Mouse (Mus musculus): ENCODE measurements around the gene Tnfsf11.

The Tnfsf11 gene

GRCm38 (mm10) chr14:78287906-78288800, 19.7 kb downstream of the Tnfsf11 start:
- peak in 1 of 2 experiments; percentile 43 for DNase-seq (ENCODE audit: low spot score in 2 of 2)

GRCm38 (mm10) chr14:78286011-78286548, 21.8 kb downstream of the Tnfsf11 start:
- DNase-seq (ENCODE audit: low spot score in 2 of 2) = no peak

DNA sequence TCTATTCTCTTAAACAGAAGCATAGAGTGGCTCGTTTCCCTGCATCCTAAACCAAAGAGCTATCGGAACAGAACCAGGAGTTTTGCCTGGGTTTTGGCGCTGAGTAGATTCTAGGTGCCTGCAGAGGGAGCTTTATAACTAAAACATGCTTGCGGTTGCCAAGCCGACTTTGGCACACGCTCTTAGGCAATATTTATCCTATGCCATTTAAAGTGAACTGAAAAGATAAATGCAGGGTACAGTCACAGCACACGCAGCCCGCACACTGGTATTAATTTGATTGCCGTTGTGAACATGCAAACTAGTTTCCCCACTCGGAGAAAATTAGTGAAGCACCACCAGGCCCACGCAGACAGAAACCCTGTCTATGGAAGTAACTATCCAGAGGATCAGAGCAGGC, 25.4 kb downstream of the Tnfsf11 start:
- DNase-seq (ENCODE audit: low spot score in 2 of 2) = no peak

DNA sequence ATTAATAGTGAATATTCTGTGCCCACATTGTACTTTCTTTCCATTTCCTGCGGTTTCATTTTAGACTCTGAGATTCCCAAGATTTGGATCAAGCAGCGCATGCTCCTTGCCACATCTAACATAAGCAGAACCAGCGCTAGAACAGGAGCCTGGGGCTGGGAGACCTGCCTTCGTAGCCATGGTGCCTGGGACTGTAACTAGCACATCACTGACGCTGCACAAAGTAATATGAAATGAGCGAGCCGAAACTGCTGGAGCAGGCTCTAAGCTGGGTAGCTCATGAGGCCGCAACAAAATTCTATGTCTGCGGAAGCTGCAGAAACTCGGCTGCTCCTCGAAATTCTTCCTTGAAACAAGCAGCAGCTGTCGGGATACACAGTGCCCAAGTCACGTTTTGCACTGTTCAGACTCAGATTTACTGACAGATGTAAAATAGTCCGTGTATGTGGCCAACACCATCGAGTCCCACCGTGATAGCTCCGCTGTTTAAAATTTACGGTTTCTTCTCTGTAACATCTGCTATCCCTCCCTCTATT, 31.4 kb downstream of the Tnfsf11 start:
- DNase-seq (ENCODE audit: low spot score in 2 of 2) = peak in 1 of 2 experiments; percentile 38

DNA sequence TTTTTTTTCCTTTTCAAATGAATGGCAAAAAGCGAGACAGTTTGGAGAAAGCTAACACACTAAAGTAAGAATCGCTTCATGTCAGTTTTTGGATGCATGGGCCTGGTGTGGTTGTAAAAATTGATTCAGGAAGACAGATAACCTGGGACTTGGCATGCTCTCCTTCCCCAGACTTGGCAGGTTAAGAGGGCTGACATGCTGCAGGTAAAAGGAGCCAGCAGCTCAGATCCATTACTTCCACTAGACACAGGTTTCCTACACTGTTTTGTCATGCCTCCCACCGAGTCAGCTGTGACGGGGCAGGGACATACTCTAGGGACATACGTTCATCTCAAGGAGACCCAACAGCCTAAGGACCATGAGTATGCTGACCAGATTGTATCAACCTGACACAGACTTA, 33.0 kb downstream of the Tnfsf11 start:
- DNase-seq (ENCODE audit: low spot score in 2 of 2) = no peak

GRCm38 (mm10) chr14:78274146-78274545, 33.7 kb downstream of the Tnfsf11 start:
- peak in 1 of 2 experiments; percentile 42 for DNase-seq (ENCODE audit: low spot score in 2 of 2)

- peak in 1 of 2 experiments; percentile 31 for DNase-seq (ENCODE audit: low spot score in 2 of 2)
Measured at GRCm38 (mm10) chr14:78273571-78273970, 34.3 kb downstream of the Tnfsf11 start.

- no peak for DNase-seq (ENCODE audit: low spot score in 2 of 2)
Measured at GRCm38 (mm10) chr14:78264876-78265275, 43.0 kb downstream of the Tnfsf11 start.

- DNase-seq (ENCODE audit: low spot score in 2 of 2) = no peak
Measured at GRCm38 (mm10) chr14:78262596-78262995, 45.2 kb downstream of the Tnfsf11 start.

GRCm38 (mm10) chr14:78261246-78261645, 46.6 kb downstream of the Tnfsf11 start:
- no peak for DNase-seq (ENCODE audit: low spot score in 2 of 2)

DNA sequence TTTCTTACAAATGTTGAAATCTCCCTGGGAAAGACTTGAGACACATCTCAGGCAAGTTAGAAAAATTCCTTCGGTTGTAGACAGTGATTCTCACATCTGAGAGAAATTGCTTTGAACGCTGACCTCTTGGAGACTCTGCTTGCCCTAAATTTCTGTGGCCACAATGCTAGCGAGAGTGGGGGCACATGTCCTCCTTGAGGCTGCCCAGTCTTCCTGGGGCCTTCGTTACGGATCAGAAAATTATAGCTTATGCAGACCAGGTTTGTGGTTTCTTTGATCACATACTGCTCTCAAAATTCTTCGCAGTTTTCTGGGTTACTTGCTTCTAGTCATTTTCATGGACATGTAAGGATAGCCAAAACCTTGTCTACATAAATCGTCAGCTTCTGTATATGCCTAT, 53.8 kb downstream of the Tnfsf11 start:
- no peak for DNase-seq (ENCODE audit: low spot score in 2 of 2)

- DNase-seq (ENCODE audit: low spot score in 2 of 2) = no peak
Measured at GRCm38 (mm10) chr14:78246601-78247000, 61.2 kb downstream of the Tnfsf11 start.

- DNase-seq (ENCODE audit: low spot score in 2 of 2) = no peak
Measured at GRCm38 (mm10) chr14:78244811-78245210, 63.0 kb downstream of the Tnfsf11 start.

GRCm38 (mm10) chr14:78239346-78239745, 68.5 kb downstream of the Tnfsf11 start:
- DNase-seq (ENCODE audit: low spot score in 2 of 2) = no peak

DNA sequence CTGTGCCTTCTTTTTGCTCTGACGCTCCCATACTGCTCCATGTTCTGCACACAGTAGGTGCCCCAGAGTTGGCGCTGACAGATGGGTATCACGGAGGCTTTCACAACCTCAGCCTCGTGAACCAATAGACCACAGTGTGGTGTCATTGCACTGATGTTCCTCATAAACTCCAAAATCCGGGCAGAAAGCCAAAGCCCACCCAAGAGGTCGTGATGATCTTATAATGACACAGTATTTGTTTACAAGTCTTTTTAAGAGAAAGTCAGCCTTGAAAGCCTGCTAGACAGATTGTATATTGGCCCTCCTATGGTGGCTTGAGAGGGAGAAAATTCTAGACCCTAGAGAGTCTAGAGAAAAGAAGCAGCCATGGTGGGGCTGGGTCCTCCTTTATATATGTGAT, 70.6 kb downstream of the Tnfsf11 start:
- no peak for DNase-seq (ENCODE audit: low spot score in 2 of 2)

GRCm38 (mm10) chr14:78236144-78236543, 71.7 kb downstream of the Tnfsf11 start:
- DNase-seq (ENCODE audit: low spot score in 2 of 2) = no peak

DNA sequence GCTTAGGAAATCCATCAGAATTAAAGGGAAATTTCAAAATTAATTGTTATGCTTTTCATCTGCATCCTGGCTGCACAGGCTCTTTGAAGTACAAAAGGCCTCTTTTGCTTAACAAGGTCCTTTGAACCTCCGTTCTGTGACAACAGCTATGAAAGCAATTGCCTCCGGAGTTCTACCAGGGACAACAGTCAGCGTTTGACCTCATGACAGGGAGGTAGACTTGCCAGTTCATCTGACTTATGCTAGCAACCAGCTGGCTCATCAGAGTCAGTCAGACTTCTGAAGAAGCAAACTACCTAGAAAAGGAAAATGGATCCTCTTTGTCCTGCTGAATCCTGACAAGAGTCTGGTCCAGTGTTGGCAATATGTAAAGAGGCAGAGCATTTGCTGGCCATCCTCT, 72.5 kb downstream of the Tnfsf11 start:
- no peak for DNase-seq (ENCODE audit: low spot score in 2 of 2)

DNA sequence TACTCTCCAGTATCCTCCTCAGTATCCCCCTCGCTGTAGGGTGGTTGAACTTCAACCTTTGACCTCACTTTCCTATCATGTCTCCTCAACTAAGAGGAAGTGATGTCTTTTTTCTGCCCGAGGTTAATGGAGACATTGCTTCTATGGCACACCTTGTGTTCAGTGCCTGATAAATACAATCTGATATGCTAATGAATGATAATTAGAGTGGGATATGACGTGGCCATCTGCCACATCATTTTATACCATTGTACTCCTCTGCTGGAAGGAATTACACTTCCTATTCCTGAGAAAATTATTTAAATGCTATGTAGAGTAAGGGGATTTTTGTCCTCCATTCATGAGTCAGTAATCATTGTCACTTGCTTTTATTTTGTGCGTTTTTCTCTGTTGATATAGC, 78.8 kb downstream of the Tnfsf11 start:
- no peak for DNase-seq (ENCODE audit: low spot score in 2 of 2)

Data from frontal cortex, postnatal 25 days (tissue).